Mouse (Mus musculus): ENCODE results near the gene Mybph.

The Mybph gene

GRCm38 (mm10) chr1:134210179-134210755, 17.0 kb downstream of the Mybph start:
- DNase-seq (ENCODE audit: low spot score in 2 of 2) = no peak

GRCm38 (mm10) chr1:134211043-134211442, 17.8 kb downstream of the Mybph start:
- no peak for DNase-seq (ENCODE audit: low spot score in 2 of 2)

- DNase-seq (ENCODE audit: low spot score in 2 of 2) = no peak
Observed at GRCm38 (mm10) chr1:134211631-134212030, 18.4 kb downstream of the Mybph start.

GRCm38 (mm10) chr1:134212351-134212750, 19.1 kb downstream of the Mybph start:
- no peak for DNase-seq (ENCODE audit: low spot score in 2 of 2)

GRCm38 (mm10) chr1:134213405-134213804, 20.2 kb downstream of the Mybph start:
- no peak for DNase-seq (ENCODE audit: low spot score in 2 of 2)

GRCm38 (mm10) chr1:134215059-134215458, 21.8 kb downstream of the Mybph start:
- DNase-seq (ENCODE audit: low spot score in 2 of 2) = no peak

- no peak for DNase-seq (ENCODE audit: low spot score in 2 of 2)
Observed at GRCm38 (mm10) chr1:134215751-134216628, 22.7 kb downstream of the Mybph start.

GRCm38 (mm10) chr1:134216629-134216971, 23.4 kb downstream of the Mybph start:
- no peak for DNase-seq (ENCODE audit: low spot score in 2 of 2)

GRCm38 (mm10) chr1:134217028-134217481, 23.8 kb downstream of the Mybph start:
- no peak for DNase-seq (ENCODE audit: low spot score in 2 of 2)

GRCm38 (mm10) chr1:134217942-134218341, 24.7 kb downstream of the Mybph start:
- DNase-seq (ENCODE audit: low spot score in 2 of 2) = no peak

- DNase-seq (ENCODE audit: low spot score in 2 of 2) = no peak
Observed at GRCm38 (mm10) chr1:134219608-134220007, 26.4 kb downstream of the Mybph start.

GRCm38 (mm10) chr1:134221172-134221571, 27.9 kb downstream of the Mybph start:
- DNase-seq (ENCODE audit: low spot score in 2 of 2) = no peak

GRCm38 (mm10) chr1:134222122-134223055, 29.1 kb downstream of the Mybph start:
- no peak for DNase-seq (ENCODE audit: low spot score in 2 of 2)

GRCm38 (mm10) chr1:134224649-134225227, 31.5 kb downstream of the Mybph start:
- DNase-seq (ENCODE audit: low spot score in 2 of 2) = no peak

- DNase-seq (ENCODE audit: low spot score in 2 of 2) = no peak
Observed at GRCm38 (mm10) chr1:134225375-134225774, 32.1 kb downstream of the Mybph start.

- no peak for DNase-seq (ENCODE audit: low spot score in 2 of 2)
Observed at GRCm38 (mm10) chr1:134226739-134227138, 33.5 kb downstream of the Mybph start.

- no peak for DNase-seq (ENCODE audit: low spot score in 2 of 2)
Observed at GRCm38 (mm10) chr1:134229806-134230575, 36.7 kb downstream of the Mybph start.

GRCm38 (mm10) chr1:134230638-134231228, 37.5 kb downstream of the Mybph start:
- no peak for DNase-seq (ENCODE audit: low spot score in 2 of 2)

- DNase-seq (ENCODE audit: low spot score in 2 of 2) = no peak
Observed at GRCm38 (mm10) chr1:134231270-134231669, 38.0 kb downstream of the Mybph start.

GRCm38 (mm10) chr1:134231681-134232080, 38.4 kb downstream of the Mybph start:
- DNase-seq (ENCODE audit: low spot score in 2 of 2) = no peak

- no peak for DNase-seq (ENCODE audit: low spot score in 2 of 2)
Observed at GRCm38 (mm10) chr1:134232326-134232725, 39.1 kb downstream of the Mybph start.

Data from right cerebral cortex, adult 2 months (tissue).